Mouse (Mus musculus) stomach, postnatal 0 days (tissue): ENCODE data around the gene Abca2. TPM values are rescaled to one million over a fixed set of nuclear protein-coding genes. Genes with fewer than 3 reads are reported as not detected.
A peak's percentile ranks its signal among the peaks of the same experiment; 100 is the strongest.

Source experiments
- ATAC-seq: fragments of 200-750 bp; cut with Nextera tagmentation; 2 replicates; pipeline ENCODE4 v1.8.0; 2017; ENCODE audit not compliant: low FRiP score, low TSS enrichment
- DNase-seq: peaks from one replicate; pipeline ENCODE4 v3.0.0-alpha.2; 2016; ENCODE audit warnings: low spot score
- H3K27ac ChIP-seq: fragments of 300-500 bp; sonication (generic); replicated peaks from 2 replicates; pipeline ENCODE4 v1.5.1; 2014; ENCODE audit warnings: mild to moderate bottlenecking, control low read depth
- H3K27me3 ChIP-seq: fragments of 300-500 bp; sonication (generic); 2 replicates; pipeline ENCODE4 v1.6.1; 2014; ENCODE audit warnings: low read length; ENCODE audit not compliant: control insufficient read depth, insufficient read depth
- H3K36me3 ChIP-seq: fragments of 300-500 bp; sonication (generic); 2 replicates; pipeline ENCODE4 v1.6.1; 2014; ENCODE audit warnings: low read length, mixed read lengths; ENCODE audit not compliant: control insufficient read depth, insufficient read depth
- H3K4me1 ChIP-seq: fragments of 300-500 bp; sonication (generic); replicated peaks from 2 replicates; pipeline ENCODE4 v1.6.1; 2014; ENCODE audit warnings: antibody characterized with exemption; ENCODE audit not compliant: control insufficient read depth, insufficient read depth
- H3K4me2 ChIP-seq: fragments of 300-500 bp; sonication (generic); replicated peaks from 2 replicates; pipeline ENCODE4 v1.6.1; 2014; ENCODE audit warnings: low read depth, mild to moderate bottlenecking, control low read depth, moderate library complexity
- H3K4me3 ChIP-seq: fragments of 300-500 bp; sonication (generic); 2 replicates; pipeline ENCODE4 v1.5.1; 2014; ENCODE audit warnings: low read depth, low read length, control low read depth
- H3K9ac ChIP-seq: fragments of 300-500 bp; sonication (generic); 2 replicates; pipeline ENCODE4 v1.6.1; 2014; ENCODE audit warnings: mild to moderate bottlenecking, low read length, control low read depth, mixed read lengths
- H3K9me3 ChIP-seq: fragments of 300-500 bp; sonication (generic); 2 replicates; pipeline ENCODE4 v1.6.1; 2016; ENCODE audit warnings: low read length; ENCODE audit not compliant: control insufficient read depth
- CTCF ChIP-seq: IDR thresholded peaks from 2 replicates; pipeline ENCODE4 v1.5.1; 2016; ENCODE audit warnings: antibody characterized with exemption, low read depth, mild to moderate bottlenecking, moderate library complexity
- EP300 ChIP-seq: optimal IDR thresholded peaks from 2 replicates; pipeline ENCODE3; 2016; ENCODE audit warnings: antibody characterized with exemption
- WGBS: fragments of 180-500 bp; shearing (Covaris S2); extraction: QIAGEN DNeasy Blood & Tissue Kit; methylation state at CpG from one replicate; pipeline ENCODE4 v1.1.7; 2014; 5-methylcytosine and 5-hydroxymethylcytosine counted together
- polyA plus RNA-seq: library from polyadenylated mRNA; unstranded; fragments of >200 nt; fragmentation: Nextera tagmentation; extraction: Ambion mirVana; gene quantifications from 2 replicates; pipeline ENCODE4 v1.2.1, GENCODE M21; 2015

Abca2 gene
- polyA plus RNA-seq, 1 experiment from 2014 or later = 1.7 TPM

DNA sequence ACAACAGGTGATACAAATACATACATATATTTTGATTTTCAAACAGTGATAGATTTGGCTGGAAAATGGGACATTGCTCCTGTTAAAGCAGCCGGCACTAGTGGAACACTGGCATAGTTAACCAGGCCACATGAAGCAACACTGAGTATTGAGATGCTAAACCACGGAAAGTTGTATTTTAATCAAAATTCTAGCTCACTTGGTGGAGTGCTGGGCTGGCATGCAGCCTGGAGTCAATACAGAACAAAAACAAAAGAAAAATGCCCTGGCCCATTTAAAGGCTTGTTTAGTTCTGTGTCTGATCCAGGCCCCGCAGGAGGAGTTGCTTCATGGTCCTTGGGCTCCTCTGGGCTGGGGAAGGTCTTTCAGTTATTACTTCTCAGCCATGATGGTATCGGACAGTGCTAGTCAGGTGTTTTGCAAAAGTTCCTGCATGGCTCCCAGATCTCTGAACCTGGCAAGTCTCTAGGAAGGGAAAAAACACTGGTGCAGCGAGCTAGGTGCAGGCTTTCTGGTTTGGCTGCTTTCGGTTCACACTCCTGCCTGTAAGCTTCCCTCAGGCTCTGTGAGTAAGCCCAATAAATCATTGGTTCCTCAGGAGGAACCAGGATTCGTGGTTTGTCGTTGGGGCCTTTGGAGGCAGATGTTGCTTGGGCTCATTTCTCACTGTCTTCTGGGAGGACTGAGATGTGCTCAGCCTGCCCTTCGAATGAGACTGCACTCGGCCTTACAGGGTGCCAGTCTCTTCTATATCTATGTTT, 51.2 kb downstream of the Abca2 start:
- Histone ChIP-seq H3K9me3 (no peaks in the 10 kb centered on the region), H3K4me1 (peaks cover 2% of the 10 kb centered on the region; the same call in 1 of the 2 replicates), H3K36me3 (no peaks in the 10 kb centered on the region), H3K27me3 (no peaks in the 10 kb centered on the region), H3K9ac (no peak overlapping the region), H3K4me2 (0 out of 2 replicates have a peak overlapping the region, but pooled peaks have one; percentile 11), H3K27ac (peak overlapping the region; percentile 84), H3K4me3 (no peak overlapping the region)
- peak; percentile 62 for DNase-seq
- TF ChIP-seq EP300 (no peak), CTCF (no peak)
- WGBS = 37% methylated on average over 10 of the region's 10 CpGs
- peak; percentile 47 for ATAC-seq

DNA sequence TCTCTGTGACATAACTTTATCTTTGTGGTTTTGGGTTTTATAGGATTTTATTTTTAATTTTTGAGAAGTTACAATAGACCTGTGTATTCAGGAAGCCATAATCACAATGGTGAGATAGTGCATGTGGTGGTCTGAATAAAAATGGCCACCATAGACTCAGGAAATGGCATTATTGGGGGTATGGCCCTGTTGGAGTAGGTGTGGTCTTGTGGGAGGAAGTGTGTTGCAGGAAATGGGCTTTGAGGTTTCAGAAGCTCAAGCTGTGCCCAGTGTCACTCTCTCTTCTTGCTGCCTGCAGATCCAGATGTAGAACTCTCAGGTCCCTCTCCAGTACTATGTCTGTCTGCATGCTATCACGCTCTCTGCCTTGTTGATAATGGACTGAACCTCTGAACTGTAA, 52.0 kb downstream of the Abca2 start:
- no peak overlapping the region for H3K4me2 ChIP-seq
- H3K9ac ChIP-seq = no peak overlapping the region
- ATAC-seq (no peak), DNase-seq (no peak)
- no peaks in the 10 kb centered on the region for H3K36me3 ChIP-seq
- H3K27me3 ChIP-seq = no peaks in the 10 kb centered on the region
- no peak overlapping the region for H3K4me3 ChIP-seq
- no peaks in the 10 kb centered on the region for H3K9me3 ChIP-seq
- H3K4me1 ChIP-seq = peaks cover 2% of the 10 kb centered on the region; the same call in 1 of the 2 replicates
- TF ChIP-seq CTCF = no peak
- no peak for TF ChIP-seq EP300
- 83% methylated on average over 1 of the region's 1 CpGs for WGBS
- H3K27ac ChIP-seq = peak overlapping the region; percentile 84

DNA sequence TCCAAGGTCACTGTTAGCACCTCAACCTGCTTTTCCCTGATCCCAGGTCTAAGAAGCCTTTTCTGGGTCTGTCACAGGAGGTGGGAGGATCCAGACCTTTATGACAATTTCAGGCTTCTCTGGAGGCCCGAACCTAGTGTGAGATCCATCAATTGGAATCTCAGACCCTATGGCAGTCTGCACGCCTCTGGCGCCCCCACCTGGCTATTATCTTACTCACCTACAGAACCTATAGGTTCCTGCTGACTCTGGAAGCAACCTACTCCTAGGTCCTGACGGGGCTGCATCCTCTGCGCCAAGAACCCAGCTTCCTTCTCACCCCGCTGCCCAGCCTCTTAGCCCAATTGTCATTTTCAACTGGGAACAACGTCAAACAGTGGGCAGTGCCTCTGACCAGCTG, 54.5 kb downstream of the Abca2 start:
- no peak overlapping the region for H3K9ac ChIP-seq
- no peak overlapping the region for H3K4me3 ChIP-seq
- H3K27me3 ChIP-seq = no peaks in the 10 kb centered on the region
- no peaks in the 10 kb centered on the region for H3K9me3 ChIP-seq
- H3K4me1 ChIP-seq = peaks cover 2% of the 10 kb centered on the region; the same call in 1 of the 2 replicates
- no peaks in the 10 kb centered on the region for H3K36me3 ChIP-seq
- DNase-seq = peak; percentile 79
- no peak overlapping the region for H3K27ac ChIP-seq
- H3K4me2 ChIP-seq = no peak overlapping the region
- TF ChIP-seq CTCF (peak; percentile 76), EP300 (no peak)
- ATAC-seq = no peak
- 18% methylated on average over 7 of the region's 7 CpGs for WGBS

DNA sequence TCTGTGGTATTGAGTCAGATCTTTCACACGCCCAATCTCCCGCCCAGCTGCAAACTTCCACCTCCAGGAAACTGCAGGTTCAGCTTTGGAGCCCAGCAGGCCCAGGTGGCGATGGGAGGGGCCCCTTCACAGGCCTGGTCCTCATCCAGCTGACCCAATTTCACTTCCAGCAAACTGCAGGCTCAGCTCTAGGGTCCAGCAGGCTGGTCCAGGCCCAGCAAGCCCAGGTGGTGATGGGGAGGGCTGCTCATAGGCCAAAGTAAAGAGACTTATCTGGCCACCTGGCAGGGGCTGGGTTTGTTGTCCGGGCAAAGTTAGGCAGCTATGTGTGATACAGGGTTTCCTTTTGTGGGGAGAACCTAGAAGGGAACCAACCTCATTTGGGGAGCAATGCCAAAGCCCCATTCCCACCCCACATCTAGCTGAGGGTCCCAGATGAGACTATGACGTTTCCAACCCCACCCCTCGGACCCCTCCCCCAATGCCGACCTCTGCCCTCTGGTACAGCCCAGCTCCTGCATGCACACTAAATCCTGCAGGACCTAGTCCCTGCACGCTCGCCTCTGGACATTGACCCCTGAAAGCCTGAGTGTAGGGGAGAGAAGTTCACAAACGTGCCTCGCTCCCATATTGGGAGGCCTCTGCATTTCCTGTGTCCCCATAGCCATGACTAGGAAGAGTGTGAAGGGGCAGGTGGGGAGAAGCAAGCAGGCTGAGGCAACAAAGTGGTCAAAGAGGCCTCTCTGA, 56.6 kb downstream of the Abca2 start:
- Histone ChIP-seq H3K36me3 (no peaks in the 10 kb centered on the region), H3K4me3 (no peak overlapping the region), H3K4me1 (no peaks in the 10 kb centered on the region), H3K27me3 (no peaks in the 10 kb centered on the region), H3K27ac (peak overlapping the region; percentile 53), H3K9me3 (no peaks in the 10 kb centered on the region), H3K9ac (no peak overlapping the region), H3K4me2 (no peak overlapping the region)
- TF ChIP-seq EP300 (no peak), CTCF (no peak)
- peak; percentile 58 for ATAC-seq
- WGBS = 52% methylated on average over 11 of the region's 11 CpGs
- DNase-seq = peak; percentile 76

DNA sequence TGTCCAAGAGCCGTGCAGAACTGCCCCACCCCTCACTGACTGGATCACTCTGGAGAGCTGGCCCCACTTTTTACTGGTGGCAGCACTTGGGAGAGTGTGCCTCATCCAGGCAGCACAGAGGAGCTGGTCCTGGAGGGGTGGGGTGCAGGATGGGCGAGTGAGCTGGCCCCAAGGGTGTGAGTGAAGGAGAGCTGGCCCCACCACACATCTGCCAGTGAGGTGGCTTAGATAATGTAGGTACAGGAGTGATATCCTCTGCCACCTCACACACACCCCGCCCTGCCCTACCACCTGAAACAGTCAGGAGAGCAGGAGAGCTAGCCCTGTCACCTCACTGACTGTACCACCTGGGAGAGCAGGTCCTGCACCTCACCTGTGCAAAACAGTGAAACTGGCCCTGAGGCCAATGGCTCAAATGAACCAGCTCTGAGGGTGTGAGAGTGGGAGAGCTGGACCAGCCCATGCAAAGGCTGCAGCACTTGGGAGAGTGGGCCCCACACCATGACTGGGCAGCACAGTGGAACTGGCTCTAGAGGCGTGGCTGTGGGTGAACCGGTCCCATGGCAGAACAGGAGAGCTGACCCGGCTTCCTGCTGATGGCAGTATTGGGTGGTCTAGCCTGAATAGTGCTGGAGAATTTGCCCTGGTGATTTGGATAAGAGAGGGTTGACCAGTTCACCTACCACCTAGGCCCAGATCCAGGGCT, 59.6 kb downstream of the Abca2 start:
- WGBS = 55% methylated on average over 6 of the region's 6 CpGs
- no peak overlapping the region for H3K9ac ChIP-seq
- H3K9me3 ChIP-seq = no peaks in the 10 kb centered on the region
- H3K4me3 ChIP-seq = no peak overlapping the region
- H3K36me3 ChIP-seq = no peaks in the 10 kb centered on the region
- H3K27me3 ChIP-seq = no peaks in the 10 kb centered on the region
- no peak overlapping the region for H3K4me2 ChIP-seq
- ATAC-seq (peak; percentile 22; the same call in 1 of the 2 replicates), DNase-seq (peak; percentile 44)
- TF ChIP-seq CTCF = no peak
- TF ChIP-seq EP300 = no peak
- H3K4me1 ChIP-seq = no peaks in the 10 kb centered on the region
- H3K27ac ChIP-seq = peak overlapping the region; percentile 65
